ENCODE assay signal across 23 mouse cellular contexts in the genomic region with DNA sequence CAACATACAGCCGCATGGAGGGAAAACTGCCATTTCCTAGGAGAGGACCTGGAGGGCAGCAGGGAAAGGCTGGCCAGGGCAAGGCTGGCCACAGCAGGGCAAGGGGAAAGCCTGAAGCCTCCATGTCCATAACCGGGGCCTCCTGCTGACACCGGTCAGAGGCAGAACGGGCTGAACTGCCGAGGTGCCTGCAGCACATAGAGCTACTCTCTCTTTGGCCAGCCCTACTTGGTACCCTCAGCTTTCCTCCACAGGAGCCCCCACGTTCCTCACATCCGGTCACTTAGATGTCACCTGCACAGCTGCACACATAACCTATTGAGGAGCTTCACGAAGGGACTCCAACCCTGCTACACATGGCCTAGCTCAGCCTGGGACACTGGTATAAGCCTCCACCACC. TPM values are rescaled to one million over a fixed set of nuclear protein-coding genes. Genes with fewer than 3 reads are reported as not detected.
A peak's percentile ranks its signal among the peaks of the same experiment; 100 is the strongest.
DNase-seq lines count a peak whose midpoint lies in the region; ATAC-seq lines count a peak whose summit lies in the region.
"Had no signal": no experiment of that assay in that cellular context is flagged by ENCODE, and none has a peak within 500 bp of the region (broad histone marks: within the 10 kb centered on the region; RNA-seq: fewer than 3 reads in every experiment).

No protein-coding gene starts in this region.

- peaks cover 46% of the 10 kb centered on the region for H3K4me1 ChIP-seq in megakaryocyte, embryonic 14.5 days
- peaks cover 34% of the 10 kb centered on the region for H3K4me1 ChIP-seq in liver, embryonic 12.5 days
- peaks cover 11% of the 10 kb centered on the region for H3K4me1 ChIP-seq in liver, embryonic 16.5 days (ENCODE audit: control insufficient read depth, low read depth, low read length)
- H3K4me1 ChIP-seq: forebrain, embryonic 15.5 days; lung, embryonic 15.5 days had no signal

- no peak for ATAC-seq in megakaryocyte, adult 5-6 weeks (ENCODE audit: poor library complexity, severe bottlenecking)
- ATAC-seq in liver, embryonic 12.5 days = peak; percentile 34; the same call in 1 of the 2 replicates
- ATAC-seq in liver, embryonic 16.5 days (ENCODE audit: low read depth) = peak; percentile 37; the same call in 1 of the 2 replicates
- ATAC-seq: CD4-positive, CD25-positive, alpha-beta regulatory T cell, adult 4 months; forebrain, embryonic 15.5 days; hindbrain, embryonic 16.5 days had no signal

- H3K9ac ChIP-seq in liver, embryonic 12.5 days = no peak overlapping the region
- no peak overlapping the region for H3K9ac ChIP-seq in liver, embryonic 16.5 days (ENCODE audit: low read depth, low read length)
- H3K9ac ChIP-seq: embryonic facial prominence, embryonic 15.5 days; forebrain, embryonic 15.5 days; heart, embryonic 15.5 days; lung, embryonic 15.5 days had no signal

- H3K4me3 ChIP-seq in megakaryocyte, embryonic 14.5 days (replicated peaks) = peak overlapping the region; percentile 7
- no peak overlapping the region for H3K4me3 ChIP-seq in liver, embryonic 12.5 days
- no peak overlapping the region for H3K4me3 ChIP-seq in liver, embryonic 16.5 days (ENCODE audit: low read depth, low read length)
- H3K4me3 ChIP-seq: embryonic facial prominence, embryonic 15.5 days; forebrain, embryonic 15.5 days; heart, embryonic 15.5 days; lung, embryonic 15.5 days had no signal

- H3K9me3 ChIP-seq in megakaryocyte, embryonic 14.5 days = no peaks in the 10 kb centered on the region
- H3K9me3 ChIP-seq in liver, embryonic 12.5 days (replicated peaks) = no peaks in the 10 kb centered on the region
- H3K9me3 ChIP-seq in liver, embryonic 16.5 days (replicated peaks; ENCODE audit: control insufficient read depth, low read length) = no peaks in the 10 kb centered on the region
- H3K9me3 ChIP-seq: embryonic facial prominence, embryonic 15.5 days; forebrain, embryonic 15.5 days; heart, embryonic 15.5 days; lung, embryonic 15.5 days had no signal

- no peak overlapping the region for H3K4me2 ChIP-seq in liver, embryonic 12.5 days
- H3K4me2 ChIP-seq in liver, embryonic 16.5 days (ENCODE audit: low read depth, low read length) = no peak overlapping the region
- H3K4me2 ChIP-seq: embryonic facial prominence, embryonic 15.5 days; forebrain, embryonic 15.5 days; heart, embryonic 15.5 days; lung, embryonic 15.5 days had no signal

- DNase-seq in heart, adult 11 months = peak; percentile 80
- DNase-seq in heart, adult 9 months (ENCODE audit: low spot score in 2 of 2) = no peak
- DNase-seq in MN1 (ENCODE audit: low spot score) = no peak
- no peak for DNase-seq in urinary bladder, postnatal 25 days (ENCODE audit: low spot score)
- DNase-seq: adrenal gland, postnatal 36 days; cerebellum, adult 18-20 months; cerebellum, postnatal 10 days; kidney, adult 18-20 months; midbrain, embryonic 14.5 days; right cerebral cortex, postnatal 4 days; thymus, adult 18-20 months; thymus, postnatal 25 days had no signal

- 82% methylated on average over 8 of the region's 8 CpGs for WGBS in liver, embryonic 12.5 days (ENCODE audit: insufficient replicate concordance)
- 73% methylated on average over 8 of the region's 8 CpGs for WGBS in liver, embryonic 16.5 days (ENCODE audit: insufficient replicate concordance)

- H3K27me3 ChIP-seq in megakaryocyte, embryonic 14.5 days (replicated peaks) = no peaks in the 10 kb centered on the region
- no peaks in the 10 kb centered on the region for H3K27me3 ChIP-seq in liver, embryonic 12.5 days (replicated peaks)
- H3K27me3 ChIP-seq in liver, embryonic 16.5 days (ENCODE audit: control insufficient read depth, insufficient read depth, low read depth, low read length) = no peaks in the 10 kb centered on the region
- H3K27me3 ChIP-seq: embryonic facial prominence, embryonic 15.5 days; forebrain, embryonic 15.5 days; heart, embryonic 15.5 days; lung, embryonic 15.5 days had no signal

- H3K36me3 ChIP-seq in megakaryocyte, embryonic 14.5 days (replicated peaks; ENCODE audit: low read length) = no peaks in the 10 kb centered on the region
- H3K36me3 ChIP-seq in liver, embryonic 12.5 days = no peaks in the 10 kb centered on the region
- no peaks in the 10 kb centered on the region for H3K36me3 ChIP-seq in liver, embryonic 16.5 days (ENCODE audit: control insufficient read depth, insufficient read depth)
- H3K36me3 ChIP-seq: embryonic facial prominence, embryonic 15.5 days; forebrain, embryonic 15.5 days; heart, embryonic 15.5 days; lung, embryonic 15.5 days had no signal

- H3K27ac ChIP-seq in liver, embryonic 12.5 days = 0 out of 2 replicates have a peak overlapping the region, but pooled peaks have one; percentile 17
- peak overlapping the region; percentile 34 for H3K27ac ChIP-seq in liver, embryonic 16.5 days (ENCODE audit: low read length)
- H3K27ac ChIP-seq: embryonic facial prominence, embryonic 15.5 days; forebrain, embryonic 15.5 days; heart, embryonic 15.5 days; lung, embryonic 15.5 days; stomach, postnatal 0 days had no signal

RNA-seq across cellular contexts. Expression of a gene that starts 9.5 kb away (rescaled TPM):
- polyA plus RNA-seq in megakaryocyte, embryonic 14.5 days (2012; ENCODE audit: insufficient read depth, low replicate concordance) = 4.9 and 34.0 TPM in 2 replicates
- 10.4 and 11.3 TPM in 2 replicates for total RNA-seq in megakaryocyte, adult 5-6 weeks (2015)
- 19.9 and 22.0 TPM in 2 replicates for total RNA-seq in megakaryocyte, adult 5-6 weeks (2017)
- 23.0 and 24.2 TPM in 2 replicates for polyA plus RNA-seq in liver, embryonic 12.5 days (2016; fragmentation: Nextera tagmentation; extraction: Ambion mirVana)
- polyA plus RNA-seq in liver, embryonic 16.5 days (2015; fragmentation: Nextera tagmentation; extraction: Ambion mirVana) = 9.5 and 9.9 TPM in 2 replicates
